Mouse (Mus musculus) thymus, adult 18-20 months (tissue): ENCODE measurements at regions not wholly inside any gene's neighbourhood (a gene's known extent, or its start where the extent isn't known, plus 50 kb on each side); places are given as distances from the start of the nearest gene placed in this dataset.

ENCODE experiments used
- DNase-seq, 2 experiments: peaks; one replicate each; pipeline ENCODE4 v3.0.0; 2022; ENCODE audit warnings: mixed read lengths in 2 of 2

DNA sequence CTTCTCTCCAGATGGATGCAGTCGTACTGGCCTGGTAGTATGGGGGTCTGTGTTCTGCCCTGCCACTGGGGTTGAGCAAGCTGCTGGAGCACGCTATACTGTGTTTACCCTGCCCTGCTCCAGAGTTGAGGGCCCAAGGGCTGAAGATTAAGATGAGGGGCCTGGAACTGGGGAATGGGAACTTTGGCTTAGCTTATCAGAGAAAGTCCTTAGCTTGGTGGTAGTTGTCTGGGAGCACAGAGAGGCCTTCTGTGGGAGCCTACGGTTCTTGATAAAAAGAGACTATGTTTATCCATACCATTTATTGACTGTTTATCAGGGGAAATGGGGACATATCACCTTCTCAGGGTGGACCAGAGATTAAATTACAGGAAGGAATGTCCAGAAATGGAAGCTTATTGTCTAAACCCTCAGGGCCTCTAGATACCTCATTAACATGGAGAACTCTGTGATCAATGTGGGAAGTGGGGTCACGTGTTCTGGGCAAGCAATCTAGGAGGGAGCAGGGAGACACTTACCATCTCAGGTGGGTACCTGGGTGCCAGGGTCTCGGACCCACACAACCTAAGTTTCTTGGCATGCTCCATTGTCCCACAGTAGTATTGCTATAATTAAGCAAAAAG, 58.7 kb downstream of the Mycn start:
- DNase-seq = no peak

DNA sequence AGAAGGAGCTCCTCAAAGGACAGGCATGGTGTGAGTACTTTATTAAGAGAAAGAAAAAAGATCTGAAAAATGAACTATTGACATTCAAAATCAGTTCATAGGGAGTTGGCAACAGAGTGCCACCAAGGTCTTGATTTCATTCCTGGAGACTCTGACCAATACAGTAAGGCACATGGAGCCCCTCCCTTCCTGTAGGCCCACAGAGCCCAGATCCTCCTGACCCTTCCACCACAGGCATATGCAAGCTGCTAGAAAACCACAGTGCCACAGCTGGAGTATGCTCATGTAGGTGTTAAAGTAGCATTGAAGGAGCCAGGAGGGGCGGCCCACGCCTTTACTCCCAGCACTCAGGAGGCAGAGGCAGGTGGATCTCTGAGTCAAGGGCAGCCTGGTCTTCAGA, 63.7 kb downstream of the Mycn start:
- no peak for DNase-seq

DNA sequence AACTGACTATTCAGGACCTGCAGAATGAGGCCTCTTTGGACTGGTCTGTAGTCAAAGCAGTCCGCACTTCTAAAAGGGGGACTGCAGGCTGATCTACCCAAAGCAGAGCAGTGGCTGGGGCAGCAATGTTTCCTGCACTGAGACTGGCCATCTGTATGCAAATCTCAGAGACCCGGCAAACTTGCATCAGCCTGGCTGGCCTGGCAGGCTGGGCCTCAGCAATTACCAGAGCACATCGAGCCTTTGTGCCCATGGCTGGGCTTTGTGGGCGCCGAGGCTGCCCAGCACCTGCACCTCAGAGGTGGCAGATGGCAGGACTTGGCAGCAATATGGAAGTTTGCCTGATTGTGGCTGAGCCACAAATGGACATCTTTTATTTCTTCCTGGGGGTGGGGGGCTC, 64.2 kb downstream of the Mycn start:
- DNase-seq = no peak

DNA sequence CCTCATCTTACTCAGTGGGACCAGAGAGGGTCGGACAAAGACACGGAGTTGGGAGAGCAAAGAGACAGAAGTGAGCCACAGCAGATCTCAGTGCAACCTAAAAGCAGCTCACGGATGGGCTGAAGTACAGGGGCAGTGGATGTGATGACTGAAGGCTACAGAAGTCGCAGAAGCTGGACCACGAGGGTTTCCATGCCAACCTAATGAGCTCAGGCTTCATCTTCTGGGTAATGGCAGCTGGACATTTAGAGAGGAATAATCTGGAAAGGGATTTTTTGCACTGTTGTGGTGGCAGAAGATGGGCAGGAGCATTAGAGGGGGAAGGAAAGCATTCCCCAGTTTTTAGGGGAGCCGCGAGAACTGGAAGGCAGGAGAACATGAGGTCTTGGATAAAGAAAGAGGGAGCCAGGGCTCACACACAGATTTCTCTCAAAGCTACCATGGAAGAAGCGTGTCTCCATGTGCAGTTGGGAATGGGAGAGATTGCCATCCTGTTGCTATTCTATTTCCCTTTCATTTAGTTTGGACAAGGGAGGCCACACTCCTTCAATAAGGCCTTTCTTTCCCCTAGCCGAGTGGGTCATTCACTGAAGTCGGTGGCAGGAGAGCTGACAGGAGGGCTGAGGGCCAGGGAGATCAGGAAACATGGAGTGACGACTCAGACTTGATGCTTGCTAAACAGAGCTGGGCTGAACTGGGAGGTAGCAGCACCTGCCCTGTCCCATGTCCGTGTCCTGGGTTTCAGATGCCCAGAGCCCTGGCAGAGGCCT, 65.6 kb downstream of the Mycn start:
- DNase-seq = no peak

DNA sequence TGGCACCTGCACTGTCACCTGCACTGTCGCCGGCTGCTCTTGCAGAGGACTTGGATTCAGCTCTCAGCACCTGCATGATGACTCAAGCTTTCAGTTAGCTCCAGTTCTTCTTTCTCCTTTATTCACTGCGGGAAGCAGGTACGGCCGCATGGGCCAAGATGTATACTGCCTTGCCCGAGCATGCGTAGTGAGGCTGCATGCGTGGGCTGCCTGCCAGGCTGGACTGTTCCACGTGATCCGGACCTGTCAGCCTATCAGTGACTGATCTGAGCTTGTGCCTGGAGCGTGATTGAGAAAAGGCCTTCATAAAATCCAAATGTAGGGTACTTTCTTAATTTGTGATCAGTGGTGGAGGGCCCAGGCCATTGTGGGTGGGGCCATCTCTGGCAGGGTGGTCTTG, 68.2 kb downstream of the Mycn start:
- DNase-seq = no peak

DNA sequence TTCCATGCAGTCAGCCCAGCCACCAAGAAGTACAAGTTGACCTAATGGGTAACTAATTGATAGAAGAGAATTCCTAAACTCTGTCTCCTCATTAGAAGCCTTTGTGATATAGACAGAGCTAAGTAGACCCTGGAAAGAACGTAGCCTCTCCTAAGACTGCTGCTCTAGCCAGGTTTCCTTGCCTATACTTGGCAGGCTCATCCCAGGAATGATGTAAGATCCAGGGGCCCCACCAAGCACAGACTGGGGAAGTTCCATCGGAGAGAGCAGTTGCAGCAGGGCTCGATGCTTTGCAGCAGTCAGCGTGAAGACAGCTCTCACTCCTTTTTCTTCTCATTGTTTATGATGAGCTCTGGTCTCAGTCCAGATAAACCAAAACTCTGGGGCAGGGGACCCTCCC, 68.7 kb downstream of the Mycn start:
- DNase-seq = no peak

DNA sequence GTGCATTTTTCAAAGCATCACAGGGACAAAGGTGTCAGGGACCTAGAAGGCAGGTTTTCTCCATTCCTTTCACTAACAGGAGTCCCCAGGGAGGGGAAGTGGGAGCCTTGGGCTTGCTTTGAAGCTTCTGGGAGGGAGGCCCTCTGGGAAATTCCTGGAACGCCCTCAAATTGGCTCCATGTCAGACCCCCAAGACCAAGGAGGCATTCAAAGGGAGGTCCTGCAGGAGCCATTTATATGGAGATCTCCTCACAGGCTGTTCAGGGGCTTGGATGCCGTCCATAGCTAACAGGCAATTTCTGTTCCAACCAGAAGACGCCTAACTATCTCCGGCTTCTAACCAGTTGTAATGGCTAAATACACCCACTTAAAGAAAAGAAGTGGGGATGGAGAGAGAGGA, 70.4 kb downstream of the Mycn start:
- DNase-seq = no peak

DNA sequence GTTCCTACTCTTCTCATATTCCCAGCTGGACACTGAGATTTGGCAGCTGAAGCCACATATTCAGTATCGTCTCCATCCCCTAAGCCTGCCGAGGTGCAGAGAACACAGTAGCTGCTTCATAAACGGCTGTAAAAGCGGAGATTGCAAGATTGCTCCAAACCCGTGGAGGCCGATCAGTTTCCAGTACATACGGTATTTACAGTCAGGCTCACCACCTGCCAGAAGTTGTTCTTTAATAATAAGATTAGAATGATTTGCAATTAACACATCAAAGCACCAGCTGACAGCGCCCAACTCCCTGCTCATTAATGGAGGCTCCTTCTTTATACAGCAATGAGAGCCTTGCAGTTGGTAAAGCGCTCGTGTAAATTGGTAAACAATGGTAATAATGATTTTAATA, 75.1 kb downstream of the Mycn start:
- DNase-seq = no peak

DNA sequence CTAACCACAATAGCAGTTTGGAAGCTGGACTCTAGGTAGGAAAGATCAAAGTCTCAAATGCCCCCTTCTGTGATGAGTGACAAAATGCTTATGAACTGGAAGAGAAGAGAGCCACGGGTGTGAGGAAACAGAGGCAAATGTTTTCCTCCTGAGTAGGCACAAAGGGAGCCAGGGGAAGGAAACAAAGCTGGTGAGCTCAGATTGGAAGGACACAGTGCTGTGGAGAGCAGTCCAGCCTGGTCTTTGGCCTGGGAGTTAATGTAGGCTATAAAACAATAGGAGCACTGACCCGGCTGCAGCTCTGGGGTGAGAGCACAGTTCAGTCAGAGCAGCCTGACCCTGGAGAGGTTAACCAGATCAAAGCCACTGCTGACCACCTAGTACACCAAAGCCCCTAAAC, 91.0 kb downstream of the Mycn start:
- DNase-seq = no peak

DNA sequence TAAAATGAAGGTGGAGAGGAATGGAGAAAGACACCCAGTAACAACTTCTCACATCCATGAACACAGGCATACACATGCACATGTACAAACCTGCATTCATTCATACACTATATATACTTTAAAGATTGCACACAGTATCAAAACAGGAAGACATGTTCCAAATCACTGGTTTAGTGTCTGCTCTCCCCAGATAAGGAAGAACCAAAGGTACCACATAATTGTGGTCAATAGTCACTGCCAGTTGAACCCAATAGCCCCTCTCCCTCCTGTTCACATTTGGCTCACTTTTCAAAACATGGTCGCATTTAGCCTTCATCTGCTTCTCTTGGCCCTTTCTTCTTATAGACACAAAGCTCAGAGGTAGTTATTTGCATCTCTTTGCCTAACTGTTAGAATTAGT, 95.0 kb downstream of the Mycn start:
- no peak for DNase-seq

DNA sequence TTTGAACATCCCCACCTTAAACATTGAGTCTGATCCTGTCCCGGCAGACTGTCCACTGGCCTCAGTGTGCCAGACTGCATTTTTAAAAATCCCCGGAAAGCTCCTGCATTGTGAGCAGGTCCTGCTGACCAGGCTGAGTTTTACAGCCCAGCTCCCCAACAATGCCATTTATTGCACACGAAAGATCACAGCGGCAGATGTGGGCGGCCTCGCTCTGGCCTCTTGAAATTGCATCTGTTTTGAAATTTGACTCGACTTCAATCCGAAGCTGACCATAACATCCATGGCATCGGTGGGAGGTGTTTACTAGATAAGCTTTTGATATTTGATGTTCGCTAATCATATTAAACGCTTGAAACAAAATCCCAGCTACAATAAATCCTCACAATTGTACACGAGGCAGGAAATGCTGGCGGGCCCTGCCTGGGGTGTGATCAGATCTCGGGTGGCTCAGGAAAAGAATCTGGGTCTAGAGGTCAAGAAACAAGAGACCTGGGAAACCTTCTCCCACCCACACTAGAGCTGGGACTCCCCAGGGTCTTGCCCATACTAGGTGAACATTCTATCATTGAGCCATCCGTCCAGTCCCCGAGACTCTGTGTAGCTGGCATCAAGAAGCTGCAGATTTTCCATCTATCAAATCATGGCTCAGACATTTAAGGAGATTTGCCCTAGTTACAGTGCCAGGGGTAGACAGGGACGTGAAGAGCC, 99.3 kb downstream of the Mycn start:
- DNase-seq = no peak

DNA sequence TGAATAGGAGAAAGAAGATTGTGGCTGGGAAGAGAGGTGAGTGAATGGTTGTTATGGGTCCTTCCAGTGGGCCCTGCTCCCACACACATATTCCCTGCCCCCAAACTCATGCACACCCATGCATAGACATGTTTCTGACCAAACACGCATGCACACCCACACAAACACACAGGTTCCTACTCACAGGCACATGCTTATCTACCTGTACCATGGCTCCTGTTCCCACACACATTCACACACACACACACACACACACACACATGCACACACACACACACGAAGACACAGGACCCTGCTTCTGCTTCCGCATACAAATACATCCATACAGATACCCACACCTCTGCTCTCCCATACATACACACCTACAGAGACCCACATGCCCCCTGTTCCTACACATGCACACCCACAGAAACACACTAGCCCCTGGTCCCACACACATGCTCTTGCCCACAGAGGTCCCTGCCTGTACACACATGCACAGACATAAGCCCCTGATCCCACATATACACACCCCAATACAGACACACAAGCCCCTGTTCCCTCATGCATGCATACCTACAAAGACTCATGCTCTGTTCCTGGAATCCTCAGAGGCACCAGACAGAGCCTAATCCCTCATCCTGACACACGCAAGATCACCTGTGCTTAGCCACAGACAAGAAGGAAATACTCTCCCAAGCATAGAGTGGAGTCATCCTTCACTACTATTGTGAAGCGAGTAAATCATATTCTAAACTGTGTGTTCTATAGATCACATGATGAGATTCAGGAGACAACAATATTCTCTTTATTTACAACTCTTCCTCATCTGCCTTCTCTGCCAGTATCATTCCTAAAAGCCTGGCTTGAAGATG, 100.1 kb downstream of the Mycn start:
- no peak for DNase-seq

DNA sequence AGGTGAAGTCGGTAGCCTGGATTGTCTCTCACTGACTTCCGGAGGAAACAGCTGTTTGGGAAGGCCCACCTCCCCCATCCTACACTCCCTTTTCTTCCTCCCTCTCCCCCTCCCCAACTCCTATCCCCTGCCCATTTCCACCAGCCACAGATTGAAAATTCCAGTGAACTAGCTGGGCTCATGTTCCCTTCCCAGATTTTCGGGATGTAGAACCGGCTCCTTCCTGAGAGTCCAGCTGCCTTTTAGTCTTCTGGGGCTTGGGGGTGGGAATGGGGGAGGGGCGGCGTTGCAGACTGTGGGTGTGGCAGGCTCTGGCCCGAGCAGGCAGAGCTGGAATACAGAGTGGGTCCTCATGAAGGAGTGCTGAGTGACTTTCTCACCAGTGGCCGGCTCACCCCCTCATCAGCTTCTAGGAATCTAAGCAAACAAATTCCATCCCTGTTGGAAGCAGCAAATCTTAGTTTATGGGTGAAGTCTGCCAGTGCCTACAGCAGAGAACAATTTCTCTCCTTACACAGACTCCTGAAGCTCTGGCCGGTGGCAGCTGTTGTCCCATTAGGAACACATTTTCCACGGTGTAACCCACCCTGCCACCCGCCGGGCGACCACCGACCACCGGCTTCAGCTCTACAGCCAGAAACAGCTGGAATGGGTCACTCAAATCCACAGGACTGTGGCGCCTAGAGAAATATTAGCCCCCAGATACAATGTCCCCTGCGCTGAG, 100.9 kb downstream of the Mycn start:
- no peak for DNase-seq

DNA sequence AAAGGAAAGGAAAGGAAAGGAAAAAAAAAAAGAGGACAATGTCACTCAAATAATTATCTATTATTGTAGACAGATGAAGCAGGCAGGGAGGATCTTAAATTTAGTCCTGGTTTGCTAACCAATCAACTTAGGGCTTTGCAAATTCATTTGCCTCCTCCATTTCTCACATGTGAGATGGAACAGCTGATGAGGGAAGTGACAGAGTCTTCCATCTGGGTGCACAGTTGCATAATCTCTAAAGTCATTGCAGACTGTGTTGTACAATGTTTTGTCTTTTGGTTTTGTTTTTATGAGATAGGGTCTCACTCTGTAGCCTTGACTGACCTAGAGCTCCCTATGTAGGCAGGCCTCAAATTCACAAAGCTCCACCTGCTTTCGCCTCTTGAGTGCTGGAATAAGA, 103.9 kb downstream of the Mycn start:
- no peak for DNase-seq

DNA sequence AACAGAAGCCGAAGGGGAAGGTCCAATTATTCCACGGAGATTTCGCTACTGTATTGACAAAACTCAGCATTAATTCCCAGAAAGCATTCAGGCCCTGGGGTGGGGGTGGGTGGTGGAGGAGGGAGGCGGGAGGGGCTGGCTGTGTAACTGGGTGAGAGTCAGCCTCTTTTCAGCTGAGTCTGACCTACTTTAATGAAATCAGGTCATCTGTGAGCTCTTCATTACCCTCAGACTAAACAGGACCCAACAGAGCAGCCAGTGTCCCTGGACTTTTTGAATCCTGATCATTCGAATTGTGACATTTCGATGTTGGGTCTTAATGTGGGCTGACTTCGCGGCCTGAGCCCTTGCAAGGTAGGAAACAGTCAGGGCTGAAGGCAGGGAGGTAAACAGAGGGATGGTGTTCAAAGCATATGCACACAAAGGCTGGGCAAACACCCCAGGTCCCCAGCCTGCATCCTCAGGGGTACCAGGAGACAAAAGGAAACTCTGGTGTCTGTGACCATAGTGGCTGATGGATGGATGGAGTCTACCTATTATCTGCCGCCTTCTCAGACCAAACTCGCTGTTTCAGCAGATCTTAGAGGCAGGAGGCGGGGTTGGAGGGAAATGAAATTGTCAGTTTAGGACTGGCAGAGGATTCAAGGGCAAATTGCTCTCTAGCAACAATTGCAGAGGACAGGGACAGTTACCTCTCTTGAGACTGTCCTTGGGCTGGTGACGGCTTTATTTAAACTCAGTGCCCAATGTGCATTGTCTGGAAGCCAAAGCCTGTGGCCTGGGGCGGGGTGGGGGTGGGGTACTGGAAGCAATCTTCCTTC, 113.7 kb downstream of the Mycn start:
- DNase-seq = no peak

DNA sequence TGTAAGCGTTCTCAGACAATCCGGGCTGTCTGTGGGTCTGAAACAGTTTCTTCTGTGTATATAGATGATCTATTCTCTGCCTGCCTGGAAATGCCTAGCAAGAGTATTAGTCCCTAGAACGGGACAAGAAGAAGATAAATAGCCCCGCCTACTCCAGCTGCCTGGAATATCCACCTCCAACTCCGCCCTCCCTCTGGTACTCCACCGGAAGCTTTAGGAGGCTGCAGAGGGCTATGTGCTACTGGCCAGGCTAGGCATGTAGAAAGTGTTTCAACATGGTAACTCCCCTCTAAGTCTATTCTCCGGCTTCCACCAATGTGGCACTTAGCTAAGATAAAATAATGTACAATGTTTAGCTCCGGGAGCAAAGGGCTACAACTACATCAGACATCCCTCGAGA, 114.3 kb downstream of the Mycn start:
- no peak for DNase-seq

DNA sequence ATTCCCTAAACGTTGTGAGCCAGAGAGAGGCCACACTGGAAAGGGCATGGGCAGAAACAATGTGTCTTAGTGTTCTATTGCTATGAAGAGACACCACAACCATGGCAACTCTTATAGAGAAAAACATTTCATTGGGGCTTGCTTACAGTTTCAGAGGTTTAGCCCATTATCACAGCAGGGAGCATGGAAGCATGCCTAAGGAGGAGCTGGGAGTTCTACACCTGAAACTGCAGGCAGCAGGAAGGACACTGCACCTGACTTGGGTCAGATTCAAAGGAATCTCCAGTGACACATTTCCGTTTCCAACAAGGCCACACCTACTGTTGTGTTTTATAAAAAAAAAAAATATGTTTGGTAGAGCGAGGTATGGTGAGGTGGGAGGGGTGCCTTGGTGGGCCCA, 115.3 kb downstream of the Mycn start:
- DNase-seq = no peak

DNA sequence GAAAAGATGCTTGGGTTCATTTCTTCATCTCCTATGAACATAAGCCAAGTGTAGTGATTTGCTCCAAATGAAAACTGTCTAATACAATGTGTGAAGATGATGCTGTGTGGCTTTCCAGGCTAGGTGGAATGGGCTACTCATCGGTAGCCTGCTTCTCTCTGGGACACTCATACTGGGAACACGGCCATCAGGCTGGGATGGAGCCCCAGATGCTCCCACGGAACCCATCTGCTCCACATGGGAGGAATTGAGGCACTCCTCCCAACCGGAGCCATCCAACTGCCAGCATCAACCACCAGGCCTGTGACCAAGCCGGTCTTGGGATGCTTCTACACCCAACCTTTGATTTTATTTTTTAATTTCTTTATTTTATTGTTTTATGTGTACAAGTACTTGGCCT, 115.9 kb downstream of the Mycn start:
- DNase-seq = no peak

DNA sequence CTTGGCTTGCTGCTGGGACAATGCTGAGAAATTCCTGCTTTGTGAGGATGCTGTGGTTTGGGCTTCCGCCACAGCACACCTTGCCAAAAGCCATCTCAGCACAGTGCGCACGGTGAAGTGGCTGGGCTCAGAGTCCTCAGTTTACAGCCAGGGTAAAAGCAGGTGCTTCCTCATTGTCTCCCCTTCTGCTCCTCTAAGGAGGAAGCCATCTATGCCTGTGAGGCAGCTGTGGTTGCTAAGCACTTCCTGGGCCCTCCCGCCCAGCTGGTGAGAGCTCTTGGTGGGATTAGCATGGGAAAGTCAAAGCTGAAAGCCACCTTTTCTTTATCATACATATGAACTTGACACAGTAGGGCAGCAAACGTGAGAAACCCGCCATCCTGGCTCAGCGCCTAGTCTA, 120.2 kb downstream of the Mycn start:
- DNase-seq = peak; percentile 14 to 34

DNA sequence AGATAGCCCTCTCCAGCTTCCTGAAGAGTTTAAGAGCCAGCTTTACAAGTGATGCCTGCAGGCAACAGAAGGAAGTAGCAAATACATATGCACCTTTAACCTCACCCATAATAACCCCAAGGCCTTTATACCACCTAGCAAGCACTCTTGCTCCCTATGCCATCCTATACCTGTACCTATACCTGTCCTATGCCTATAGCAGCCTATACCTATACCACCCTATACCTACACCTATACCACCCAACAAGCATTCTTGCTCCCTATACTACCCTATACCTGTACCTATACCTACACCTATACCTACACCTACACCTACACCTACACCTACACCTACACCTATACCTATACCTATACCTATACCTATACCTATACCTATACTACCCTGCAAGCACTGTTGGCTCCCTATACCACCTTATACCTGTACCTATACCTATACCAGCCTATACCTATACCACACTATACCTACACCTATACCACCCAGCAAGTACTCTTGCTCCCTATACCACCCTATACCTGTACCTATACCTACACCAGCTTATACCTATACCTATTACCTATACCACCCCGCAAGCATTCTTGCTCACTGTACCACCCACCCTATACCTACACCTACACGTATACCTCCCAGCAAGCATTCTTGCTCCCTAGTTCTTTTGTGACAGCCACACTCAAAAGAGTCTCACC, 120.9 kb downstream of the Mycn start:
- no peak for DNase-seq

DNA sequence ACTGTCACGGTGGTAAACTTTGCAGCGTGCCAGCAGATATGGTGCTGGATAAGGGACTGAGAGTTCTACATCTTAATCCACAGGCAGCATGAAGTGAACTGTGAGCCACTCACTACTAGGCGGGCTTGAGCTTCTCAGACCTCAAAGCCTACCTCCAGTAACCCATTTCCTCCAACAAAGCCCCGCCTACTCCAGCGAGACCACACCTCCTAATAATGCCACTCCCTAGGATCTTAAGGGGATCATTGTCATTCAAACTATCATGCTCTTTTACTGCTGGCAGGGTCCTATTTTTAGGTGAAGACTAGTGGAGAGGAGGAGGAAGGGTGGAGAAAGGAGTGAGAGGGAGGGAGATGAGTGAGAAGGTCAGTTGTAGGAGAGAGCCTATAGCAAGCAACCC, 122.0 kb downstream of the Mycn start:
- no peak for DNase-seq
